Mouse (Mus musculus) CD4-positive, CD25-positive, alpha-beta regulatory T cell (primary cell): ENCODE data around the gene 0610010F05Rik. TPM values are rescaled to one million over a fixed set of nuclear protein-coding genes. Genes with fewer than 3 reads are reported as not detected.

Source experiments
- polyA plus RNA-seq: library from polyadenylated mRNA; unstranded; fragments of 100-300 nt; shearing (Covaris generic); gene quantifications from one replicate; pipeline ENCODE4 v1.2.1, GENCODE M21; 2017

0610010F05Rik gene
- polyA plus RNA-seq: 5.5 TPM

DNA sequence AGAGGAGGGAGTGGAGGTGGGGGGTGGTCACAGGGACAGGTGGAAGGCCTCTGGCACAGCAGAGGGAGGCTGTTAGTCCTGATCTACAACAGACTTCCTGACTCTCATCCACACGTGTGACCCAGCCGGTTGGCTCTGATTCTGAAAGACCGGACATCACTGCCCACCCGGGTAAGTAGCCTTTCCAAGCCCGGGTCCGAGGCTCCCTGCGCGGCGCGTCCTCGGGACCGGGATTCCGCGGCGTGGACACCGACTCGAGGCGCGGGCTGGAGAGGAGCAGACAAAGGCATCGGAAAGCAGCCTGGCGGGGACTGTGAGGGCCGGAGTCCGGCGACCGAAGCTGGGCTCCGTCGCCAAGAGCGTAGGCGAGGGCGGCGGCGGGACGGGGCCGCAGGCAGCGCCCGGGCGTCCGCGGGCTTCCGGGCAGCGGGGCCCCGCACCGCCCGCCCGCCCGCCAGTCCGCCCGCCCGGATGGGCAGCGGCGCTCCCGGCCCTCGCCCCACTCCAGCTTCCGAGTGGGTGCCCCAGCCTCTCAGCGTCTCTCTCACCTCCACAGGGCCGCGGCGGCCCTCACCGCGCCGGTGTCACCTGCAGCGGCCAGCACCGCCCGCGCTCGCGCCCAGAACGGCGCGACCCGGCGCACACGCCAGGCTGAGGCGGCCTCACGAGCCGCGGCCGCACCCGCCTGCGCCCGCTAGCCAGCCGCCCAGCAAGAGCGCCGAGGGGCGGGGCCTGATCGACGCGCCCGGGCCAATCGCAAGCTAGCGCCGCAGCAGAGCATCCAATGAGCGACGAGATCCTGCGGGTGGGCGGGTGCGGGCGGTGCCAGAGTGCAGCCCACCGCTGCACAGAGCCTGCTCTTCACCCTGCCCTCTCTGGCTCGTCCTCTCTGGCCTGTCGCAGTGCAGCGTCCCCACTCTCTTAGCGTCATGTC is at the start of gene 0610010F05Rik:
Gene 0610010F05Rik, minus strand, starts transcription at position 695 of the 934 bp plus-strand sequence.

DNA sequence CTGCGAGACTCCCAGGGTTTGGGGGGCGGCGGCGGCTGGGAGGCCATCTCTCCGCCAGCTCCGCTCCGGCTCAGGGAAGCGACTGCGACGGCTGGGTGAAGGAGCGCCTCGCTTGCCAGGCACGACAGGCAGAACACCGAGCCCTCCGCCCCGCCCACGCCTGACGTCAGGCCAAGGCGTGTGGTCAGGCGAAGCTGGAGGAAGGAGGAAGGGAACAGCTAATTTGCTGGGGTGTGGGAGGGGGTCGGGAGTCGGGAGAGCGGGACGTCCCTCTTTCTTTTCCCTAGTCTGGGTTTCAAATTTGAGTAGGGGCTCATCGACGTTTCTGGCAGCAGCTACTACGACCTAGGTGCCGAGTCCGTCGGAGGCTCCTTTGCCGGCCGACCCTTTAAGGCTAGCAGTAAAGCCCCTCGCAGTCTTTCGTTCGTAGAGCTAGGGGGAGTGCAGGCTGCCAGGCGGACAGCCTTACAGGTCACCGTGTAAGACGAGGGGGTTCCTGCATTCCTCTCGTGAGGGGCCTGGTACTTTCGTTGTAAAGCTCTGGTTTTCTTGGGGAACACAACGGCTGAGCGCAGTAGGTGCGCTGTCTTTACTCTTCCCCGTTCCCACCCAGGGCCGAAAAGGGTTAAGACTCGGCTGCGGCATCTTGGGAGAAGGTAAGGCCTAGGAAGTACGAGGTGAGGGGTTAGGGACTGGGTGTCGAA is 32.5 kb upstream of the 0610010F05Rik start, which contains the start of gene Pex13:
Gene Pex13, minus strand, starts transcription at position 162 of the 704 bp plus-strand sequence.

DNA sequence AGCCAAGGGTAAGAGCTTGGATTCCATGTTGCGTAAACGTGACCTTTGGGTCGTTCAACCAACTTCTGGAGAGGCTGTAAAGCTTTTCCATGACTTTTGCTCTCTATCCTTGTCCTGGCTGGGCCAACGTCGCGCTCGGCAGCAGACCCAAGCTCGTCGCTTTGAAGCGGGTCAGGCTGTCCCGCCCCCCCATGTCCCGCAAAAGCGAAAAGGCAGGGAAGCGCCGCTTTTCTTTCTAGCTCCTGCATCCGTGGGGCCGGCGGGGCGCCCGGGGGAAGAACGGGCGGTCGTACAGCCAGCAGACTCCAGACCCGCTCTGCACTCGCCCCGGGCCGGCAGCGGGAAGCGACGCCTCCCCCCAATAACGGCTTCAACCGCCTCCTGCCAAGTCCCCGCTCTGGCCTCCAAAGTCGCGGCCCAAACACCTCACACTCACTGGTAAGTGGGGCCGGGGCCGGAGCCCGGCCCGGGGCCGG is 31.9 kb upstream of the 0610010F05Rik start, which contains the start of gene Pus10:
Gene Pus10, plus strand, starts transcription at position 364 of the 476 bp plus-strand sequence.

DNA sequence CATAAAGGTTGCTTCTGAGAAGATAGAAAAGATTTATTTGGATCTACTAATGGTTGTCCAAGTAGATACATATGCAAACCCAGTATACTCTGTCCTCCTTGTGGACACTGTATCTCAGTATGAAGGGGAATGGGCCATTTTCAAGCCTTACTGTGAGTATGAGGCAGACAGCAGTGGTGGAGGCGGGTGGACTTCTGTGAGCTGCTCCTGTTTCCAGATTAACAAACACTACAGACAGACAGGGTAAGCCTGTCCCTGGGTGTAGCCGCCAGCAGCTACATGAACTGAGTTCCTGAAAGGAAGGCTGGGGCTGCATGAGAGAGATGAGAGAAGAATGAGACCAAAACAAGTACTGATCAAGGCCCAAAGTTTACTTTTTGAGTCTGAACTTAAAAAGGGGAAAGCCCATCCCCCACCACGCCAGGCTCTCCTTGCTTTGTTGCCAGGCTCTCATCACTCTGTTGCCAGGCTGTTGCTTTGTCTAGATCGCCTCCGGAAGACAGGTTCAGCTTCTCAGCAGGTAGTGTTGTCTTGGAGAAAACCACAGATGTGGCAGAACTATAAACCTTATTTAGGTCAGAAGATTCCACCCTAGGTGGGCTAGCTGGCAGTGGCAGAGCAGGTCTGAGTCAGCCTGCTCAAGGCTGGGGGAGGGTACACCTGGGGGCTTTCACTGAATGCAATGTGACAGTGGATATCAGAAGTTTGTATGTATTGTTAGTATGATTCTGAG is 112.8 kb downstream of the 0610010F05Rik start, which contains the start of gene 1700093K21Rik:
Gene 1700093K21Rik, minus strand, starts transcription at position 683 of the 733 bp plus-strand sequence.

Other genes starting within 250 kb of the 0610010F05Rik start
- 53.1 TPM for gene Ahsa2, start 135.6 kb downstream of the 0610010F05Rik start, polyA plus RNA-seq
- not detected for gene 1700093K21Rik, start 112.5 kb downstream of the 0610010F05Rik start, polyA plus RNA-seq
- 19.0 TPM for gene Pus10, start 32.0 kb upstream of the 0610010F05Rik start, polyA plus RNA-seq
- 24.6 TPM for gene Pex13, start 32.3 kb upstream of the 0610010F05Rik start, polyA plus RNA-seq
- 28.5 TPM for gene Rel, start 137.3 kb upstream of the 0610010F05Rik start, polyA plus RNA-seq